Mouse (Mus musculus) frontal cortex, adult (tissue): Measurements from ENCODE around the gene Ttf1.
A peak's percentile ranks its signal among the peaks of the same experiment; 100 is the strongest.

Experiments
- ATAC-seq: cut with Nextera tagmentation; 2 replicates; pipeline ENCODE4 v1.9.2; 2017; ENCODE audit warnings: mild to moderate bottlenecking, moderate library complexity, mixed read lengths; ENCODE audit not compliant: low TSS enrichment

Gene Ttf1

DNA sequence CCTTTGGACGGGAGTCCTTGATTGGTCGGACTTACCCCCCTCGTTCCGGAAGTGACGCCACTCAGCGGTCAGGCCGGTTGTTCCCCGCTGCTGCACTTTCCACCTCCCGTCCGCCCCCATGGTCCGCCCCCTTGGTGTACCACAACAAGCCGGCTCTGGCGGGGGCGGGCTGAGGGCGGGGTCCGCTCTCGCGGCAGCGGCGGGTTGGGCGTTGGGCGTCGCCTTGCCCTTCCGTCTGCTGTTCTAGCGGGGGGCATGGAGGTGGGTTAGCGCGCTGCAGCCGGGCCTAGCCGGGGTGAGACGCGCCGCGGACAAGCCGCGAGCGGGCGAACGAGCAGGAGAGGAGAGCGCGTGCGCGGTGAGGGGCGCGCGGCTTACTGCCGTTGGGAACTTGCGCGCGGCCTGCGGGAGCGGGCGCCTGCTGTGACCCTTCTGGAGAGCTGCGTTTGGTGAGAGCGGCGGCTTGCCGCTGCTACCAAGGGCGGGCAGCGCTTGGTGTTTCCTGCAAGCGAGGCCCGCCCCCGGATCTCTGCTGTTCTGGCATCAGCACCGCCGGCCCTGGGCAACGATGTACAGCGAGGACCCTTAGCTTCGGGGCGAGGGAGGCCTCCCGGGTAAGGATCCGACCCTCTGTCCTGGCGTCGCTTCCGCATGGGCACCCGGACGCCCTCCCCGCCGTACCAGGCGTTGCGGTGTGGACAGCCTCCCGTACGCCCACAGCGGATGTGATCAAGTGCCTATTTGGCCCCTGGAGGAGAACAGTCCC is 65.1 kb downstream of the Ttf1 start:
- ATAC-seq, result peak; percentile 98

DNA sequence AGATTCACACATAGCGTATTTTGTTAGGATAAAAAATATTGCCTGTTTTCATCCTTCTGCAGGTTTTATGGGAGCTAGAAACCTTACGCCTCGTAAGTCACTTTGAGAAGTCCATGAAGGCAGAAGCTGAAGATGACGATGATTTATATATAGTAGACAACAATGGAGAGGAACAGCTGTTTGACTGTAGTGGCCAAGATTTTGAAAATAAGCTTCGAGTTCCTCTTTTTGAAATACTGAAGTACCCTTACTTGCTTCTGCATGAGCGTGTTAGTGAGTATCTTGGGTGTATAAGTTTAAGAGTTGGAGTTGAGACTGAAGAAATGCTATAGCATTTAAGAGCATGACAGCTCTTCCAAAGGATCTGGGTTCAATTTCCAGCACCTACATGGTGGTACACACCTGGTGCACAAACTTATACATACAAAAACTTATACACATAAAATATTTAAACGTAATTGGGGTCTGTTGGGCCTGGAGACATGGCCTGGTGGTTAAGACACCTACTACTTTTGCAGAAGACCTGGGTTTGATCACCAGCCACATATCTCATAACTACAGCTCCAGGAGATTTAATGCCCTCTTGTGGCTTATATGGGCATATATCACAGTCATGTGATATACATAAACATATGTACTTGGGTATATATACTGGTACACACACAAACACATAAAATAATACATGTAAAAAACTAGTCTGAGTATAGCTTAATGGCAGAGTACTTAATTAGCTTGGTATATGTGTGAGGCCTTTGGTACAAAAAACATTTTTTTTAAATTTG is 70.2 kb downstream of the Ttf1 start:
- ATAC-seq, result no peak

DNA sequence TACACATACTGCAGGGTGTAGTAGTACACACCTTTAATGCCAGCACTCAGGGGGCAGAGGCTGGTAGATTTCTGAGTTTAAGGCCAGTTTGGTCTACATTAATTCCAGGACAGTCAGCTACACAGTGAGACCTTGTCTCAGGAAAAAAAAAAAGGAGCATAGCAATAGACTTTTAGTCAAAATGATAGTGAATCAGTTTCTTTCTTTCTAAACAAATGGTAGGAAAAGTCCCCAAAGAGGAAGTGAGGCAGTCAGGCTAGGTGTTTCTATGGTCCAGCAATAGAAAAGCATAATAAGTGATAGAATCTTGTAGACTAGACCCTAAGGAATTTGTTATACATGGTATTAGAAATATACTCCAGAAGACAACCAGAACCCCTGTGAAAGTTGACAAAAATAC is 75.1 kb downstream of the Ttf1 start:
- no peak for ATAC-seq
